Mouse (Mus musculus) embryo, embryonic 10 days (tissue): ENCODE data around the gene Tpm4.
"Not testable (repeated sequence)": the region's sequence is repeated elsewhere in the genome, so short reads cannot be mapped to it uniquely, and the experiment has no call there.

Experiments used
- DNase-seq: peaks from one replicate; pipeline ENCODE4 v3.0.0-alpha.2; 2015; ENCODE audit warnings: low spot score

Gene Tpm4

DNA sequence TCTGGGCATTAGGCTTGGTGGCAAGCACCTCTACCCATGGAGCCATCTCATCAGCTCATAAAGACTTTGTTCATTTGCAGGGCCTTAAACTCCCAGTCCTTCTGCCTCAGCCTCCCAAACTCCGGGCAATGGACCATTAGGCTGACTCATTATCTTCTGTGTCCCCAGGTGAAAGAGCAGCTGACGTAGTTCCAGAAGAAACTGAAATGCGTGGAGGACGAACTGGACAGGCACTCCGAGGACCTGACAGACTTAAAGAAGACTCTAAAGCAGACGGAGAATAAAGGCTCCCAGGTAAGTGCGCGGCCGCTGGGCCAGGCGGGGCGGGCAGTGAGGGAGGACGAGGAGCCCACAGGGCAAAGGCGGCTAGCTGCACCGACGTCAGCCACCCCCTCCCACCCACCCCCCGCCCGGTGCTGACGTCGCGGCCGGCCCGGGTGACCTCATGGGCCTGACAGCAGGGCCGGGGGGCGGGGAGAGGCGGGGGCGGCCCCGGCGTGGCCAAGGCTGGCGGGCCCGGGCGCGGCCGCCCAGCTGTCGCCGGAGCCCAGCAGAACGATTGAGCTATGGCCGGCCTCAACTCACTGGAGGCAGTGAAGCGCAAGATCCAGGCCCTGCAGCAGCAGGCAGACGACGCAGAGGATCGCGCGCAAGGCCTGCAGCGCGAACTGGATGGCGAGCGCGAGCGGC is at the start of gene Tpm4:
TSS of gene Tpm4 (plus strand) at position 220 of the 690 bp plus-strand sequence.
- DNase-seq: peak; percentile 72

GRCm38 (mm10) chr8:72087611-72088010 is 47.2 kb upstream of the Tpm4 start:
- not testable (repeated sequence) for DNase-seq

GRCm38 (mm10) chr8:72096721-72097120 is 38.1 kb upstream of the Tpm4 start:
- DNase-seq: not testable (repeated sequence)

DNA sequence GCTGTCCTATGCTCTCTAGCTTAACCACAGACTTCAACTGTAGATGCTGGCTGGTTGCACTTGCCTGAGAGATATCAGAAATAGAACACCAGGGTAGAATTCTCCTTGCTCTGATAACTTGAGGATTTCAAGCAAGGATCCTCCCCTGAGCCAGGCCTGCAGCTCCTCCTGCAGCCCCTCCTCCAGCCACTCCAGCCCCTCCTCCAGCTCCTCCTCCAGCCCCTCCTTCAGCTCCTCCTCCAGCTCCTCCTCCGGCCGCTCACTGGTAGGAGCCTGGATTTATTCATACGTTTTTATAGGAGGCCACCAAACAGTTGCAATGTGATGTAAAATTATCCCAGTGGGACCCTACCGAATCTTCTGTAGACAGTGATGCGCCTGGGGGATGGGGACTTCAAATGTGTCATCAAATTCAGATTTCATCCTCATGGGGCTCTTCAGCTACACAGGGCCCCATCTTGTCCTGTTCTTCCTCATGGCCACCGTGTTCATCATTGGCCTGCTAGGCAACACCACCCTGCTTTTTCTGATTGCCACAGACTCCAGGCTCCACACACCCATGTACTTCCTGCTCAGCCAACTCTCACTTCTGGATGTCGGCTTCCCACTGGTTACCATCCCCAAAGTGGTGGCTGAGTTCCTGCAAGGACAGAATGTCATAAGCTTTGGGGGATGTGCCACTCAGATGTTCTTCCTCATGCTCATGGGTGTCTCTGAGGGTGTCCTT is 35.2 kb upstream of the Tpm4 start:
- DNase-seq: not testable (repeated sequence)

- peak; percentile 6 for DNase-seq
Observed at GRCm38 (mm10) chr8:72105165-72105564, 29.6 kb upstream of the Tpm4 start.

DNA sequence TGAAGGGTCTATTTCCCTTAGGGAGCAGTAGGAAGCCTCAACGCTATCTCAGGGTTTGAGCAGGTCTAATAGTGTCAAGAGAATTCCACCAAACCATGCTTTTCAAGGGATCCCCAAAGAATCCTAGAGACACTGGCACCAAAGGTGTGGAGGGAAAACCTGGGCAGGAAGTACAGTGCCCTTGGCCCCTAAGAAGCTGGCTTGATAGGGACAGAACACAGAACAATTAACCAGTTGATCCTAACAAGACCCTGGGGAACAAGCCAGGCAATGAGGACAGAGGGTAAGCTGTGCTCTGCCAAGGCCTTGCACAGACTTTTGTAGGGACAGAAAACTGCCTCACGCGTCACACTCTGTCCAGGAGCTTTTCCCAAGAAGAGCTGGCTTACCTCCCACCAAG is 28.0 kb upstream of the Tpm4 start, which contains the start of gene Olfr374:
TSS of gene Olfr374 (plus strand) at position 301 of the 400 bp plus-strand sequence.
- DNase-seq: no peak

- no peak for DNase-seq
Observed at GRCm38 (mm10) chr8:72110876-72111275, 23.9 kb upstream of the Tpm4 start.

GRCm38 (mm10) chr8:72112486-72112885 is 22.3 kb upstream of the Tpm4 start:
- no peak for DNase-seq

GRCm38 (mm10) chr8:72115202-72115601 is 19.6 kb upstream of the Tpm4 start:
- no peak for DNase-seq

- DNase-seq: no peak
Observed at GRCm38 (mm10) chr8:72118616-72119015, 16.2 kb upstream of the Tpm4 start.

DNA sequence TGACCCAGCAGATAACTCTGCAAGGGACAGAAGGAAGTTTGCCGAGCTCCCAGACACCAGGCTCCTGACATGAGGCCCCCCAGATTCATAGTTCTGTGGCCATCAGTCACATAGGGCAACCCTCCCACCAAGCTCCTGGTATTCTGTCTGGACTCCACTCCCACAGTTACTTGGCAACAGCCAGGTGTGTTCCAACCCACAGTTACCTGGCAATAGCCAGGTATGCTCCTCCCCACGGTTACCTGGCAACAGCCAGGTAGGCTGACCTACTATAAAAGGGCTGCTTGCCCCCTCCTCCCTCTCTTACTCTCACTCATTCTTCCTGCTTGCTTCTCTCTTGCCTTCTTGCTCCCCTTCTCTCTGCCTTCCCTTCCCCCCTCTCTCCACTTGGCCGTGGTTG is 13.3 kb upstream of the Tpm4 start:
- not testable (repeated sequence) for DNase-seq

DNA sequence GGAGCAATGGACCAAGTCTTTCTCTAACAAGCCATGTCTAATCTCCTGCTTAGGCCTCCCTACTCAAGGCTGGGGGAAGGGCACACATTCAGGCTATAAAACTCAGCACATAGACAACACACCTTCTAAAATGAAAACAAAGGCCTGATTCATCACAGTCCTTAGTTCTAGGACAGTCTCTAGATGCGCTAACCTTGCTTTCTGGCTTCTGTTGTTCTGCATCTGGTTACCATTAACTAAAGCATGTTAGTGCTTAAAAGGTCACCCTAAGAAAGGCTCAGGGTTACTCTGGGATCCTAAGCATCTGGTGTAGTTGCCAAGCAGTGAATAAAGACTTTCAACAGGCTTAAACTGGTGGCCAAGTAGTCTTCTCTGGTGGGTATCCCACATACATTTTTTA is 12.8 kb upstream of the Tpm4 start:
- DNase-seq: peak; percentile 61

DNA sequence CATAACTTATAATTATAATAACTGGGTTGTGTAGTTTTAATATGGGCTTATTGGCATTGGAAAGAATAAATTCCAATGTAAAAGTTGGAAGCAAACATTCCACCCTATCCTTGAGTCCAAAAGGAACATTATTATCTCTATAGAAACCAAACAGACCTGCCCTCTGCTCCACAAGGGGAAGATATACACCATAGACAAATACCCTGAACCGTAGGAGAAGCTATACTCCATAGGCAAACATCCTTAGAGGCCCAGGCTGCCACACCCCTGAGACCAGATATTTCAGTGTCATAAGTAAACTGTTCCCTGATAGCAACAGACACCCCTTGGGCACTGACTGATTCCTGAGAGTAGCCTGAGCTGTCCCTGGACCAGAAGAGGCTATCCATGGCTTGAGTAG is 6.9 kb upstream of the Tpm4 start:
- no peak for DNase-seq

DNA sequence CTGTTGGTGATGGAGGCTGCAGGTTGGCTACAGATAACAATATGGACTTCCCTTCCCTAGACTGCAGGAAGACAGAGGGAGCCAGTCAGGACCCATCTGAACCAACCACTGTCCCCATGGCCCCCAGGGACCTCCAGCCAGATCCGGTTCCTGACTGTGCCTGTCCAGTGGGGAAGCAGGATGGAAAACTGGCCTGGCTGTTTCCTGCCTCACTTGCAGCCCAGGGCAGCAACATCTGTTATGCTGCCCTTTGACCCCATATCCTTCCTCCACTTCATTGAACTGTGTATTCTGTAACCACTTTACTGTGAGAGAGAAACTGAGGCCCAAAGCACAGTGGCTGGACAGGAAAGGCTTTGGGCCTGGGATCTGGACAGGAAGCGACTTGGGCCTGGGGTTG is 3.5 kb upstream of the Tpm4 start:
- DNase-seq: peak; percentile 64

- no peak for DNase-seq
Observed at GRCm38 (mm10) chr8:72131901-72132300, 2.9 kb upstream of the Tpm4 start.

- no peak for DNase-seq
Observed at GRCm38 (mm10) chr8:72132417-72132816, 2.4 kb upstream of the Tpm4 start.

- no peak for DNase-seq
Observed at GRCm38 (mm10) chr8:72132891-72133290, 1.9 kb upstream of the Tpm4 start.

GRCm38 (mm10) chr8:72133507-72133906 is 1.3 kb upstream of the Tpm4 start:
- DNase-seq: no peak

DNA sequence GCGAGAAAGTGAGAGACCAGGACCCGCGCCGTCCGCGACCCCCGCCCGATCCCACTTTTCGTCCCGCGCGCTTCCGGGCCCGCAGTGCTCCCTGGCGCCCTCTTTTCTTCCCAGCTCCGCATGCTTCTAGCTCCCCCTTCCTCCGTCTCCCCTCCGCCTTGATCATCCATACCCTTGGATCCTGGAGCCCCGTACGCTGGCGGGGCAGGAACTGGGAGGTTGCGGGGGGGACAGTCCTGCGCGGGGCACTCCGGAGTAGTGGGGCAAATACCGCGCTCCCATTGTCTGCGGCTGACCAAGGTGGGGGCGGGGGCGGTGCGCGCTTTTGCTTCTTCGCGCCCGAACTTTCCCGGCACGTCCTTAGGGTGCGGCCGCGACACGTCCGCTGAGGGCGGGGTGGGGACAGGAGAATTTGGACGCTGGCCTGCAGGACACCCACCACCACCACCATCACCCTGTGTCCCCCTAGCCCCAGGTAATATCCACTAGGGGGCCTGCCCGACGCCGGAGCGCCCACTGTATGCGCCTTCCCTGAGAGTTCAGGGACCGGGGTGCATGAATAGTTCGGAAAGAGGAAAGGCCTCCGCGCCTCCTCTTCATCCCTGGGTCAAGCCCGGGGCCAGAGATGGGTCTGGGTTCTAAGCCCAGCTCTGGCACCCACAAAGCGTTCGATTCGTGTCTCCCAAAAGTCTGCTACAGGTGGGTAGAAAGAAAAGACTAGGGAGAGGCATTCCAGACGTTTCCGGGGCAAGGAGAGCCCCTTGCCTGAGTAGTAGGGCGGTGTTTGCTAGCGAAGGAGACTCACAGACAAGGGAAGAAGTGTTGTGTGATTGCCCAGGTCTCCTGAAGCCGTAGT is 899 bp downstream of the Tpm4 start:
- DNase-seq: peak; percentile 60

DNA sequence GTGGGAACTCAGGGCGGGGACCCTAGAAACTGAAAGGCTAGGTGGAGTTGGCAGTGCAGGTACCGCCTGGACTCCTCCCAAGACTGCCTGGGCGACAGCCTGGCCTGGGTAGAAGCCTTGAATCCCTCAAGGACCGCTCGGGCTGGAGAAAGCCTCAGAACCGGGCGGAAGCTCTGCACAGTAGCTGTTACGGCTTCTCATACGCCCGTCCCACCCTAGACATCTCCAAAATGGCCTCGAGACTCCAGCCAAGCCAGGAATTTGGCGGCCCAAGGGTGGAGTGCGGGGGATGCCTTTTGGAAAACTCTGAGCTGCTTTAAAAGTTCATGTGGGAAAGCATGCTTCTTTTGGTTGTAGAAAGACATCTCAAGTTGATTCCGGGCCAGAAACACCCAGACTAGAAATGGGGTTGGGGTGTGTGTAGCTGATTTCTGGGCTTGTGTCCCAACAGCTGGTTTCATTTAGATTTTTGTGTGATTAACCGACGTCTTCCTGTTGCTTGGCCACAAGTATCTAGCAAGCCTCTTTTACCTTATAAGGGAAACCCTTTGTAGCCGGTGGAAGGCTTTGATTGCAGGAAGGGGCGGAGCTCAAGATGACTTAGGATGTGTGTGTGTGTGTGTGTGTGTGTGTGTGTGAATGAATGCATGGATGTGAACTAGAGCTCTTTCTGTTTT is 1.7 kb downstream of the Tpm4 start:
- peak; percentile 90 for DNase-seq

DNA sequence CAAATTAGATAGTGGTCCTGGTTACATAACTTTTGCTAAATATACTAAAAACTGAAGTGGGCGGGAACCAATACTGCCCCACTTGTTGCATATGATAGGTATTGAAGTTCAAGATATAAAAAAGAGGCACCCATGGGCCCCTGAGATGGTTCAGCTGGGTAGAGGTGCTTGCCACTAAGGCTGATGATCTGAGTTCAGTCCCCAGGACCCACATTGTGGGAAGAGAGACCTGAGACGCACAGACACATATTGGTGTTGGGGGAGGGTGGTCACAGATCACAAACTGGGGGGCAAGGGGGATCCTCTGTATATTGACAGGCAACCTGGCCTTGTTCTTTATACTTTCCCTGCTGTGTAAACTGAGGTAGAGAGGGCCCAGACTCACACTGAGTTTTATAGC is 2.7 kb downstream of the Tpm4 start:
- no peak for DNase-seq

DNA sequence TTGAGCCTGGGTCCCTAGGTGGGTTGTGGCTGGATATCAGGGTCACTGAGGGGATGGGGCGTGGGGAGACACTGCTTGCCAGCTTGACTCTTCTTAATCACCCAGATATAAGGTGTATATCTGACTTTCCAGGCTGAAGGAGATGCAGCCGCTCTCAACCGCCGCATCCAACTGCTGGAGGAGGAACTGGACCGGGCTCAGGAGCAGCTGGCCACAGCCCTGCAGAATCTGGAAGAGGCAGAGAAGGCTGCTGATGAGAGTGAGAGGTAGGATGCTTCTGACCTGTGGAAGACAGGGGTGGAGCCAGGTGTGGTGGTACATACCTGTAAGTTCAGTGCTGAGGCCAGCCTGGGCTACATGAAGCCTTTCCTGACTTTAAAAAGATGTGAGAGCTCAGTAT is 3.7 kb downstream of the Tpm4 start:
- no peak for DNase-seq
